Mouse (Mus musculus): ENCODE data around the gene Snapc5. TPM values are rescaled to one million over a fixed set of nuclear protein-coding genes. Genes with fewer than 3 reads are reported as not detected.
"Not testable (repeated sequence)": the region's sequence is repeated elsewhere in the genome, so short reads cannot be mapped to it uniquely, and the experiment has no call there.

Gene Snapc5
- polyA plus RNA-seq, 1 experiment from 2014 or later = 34.3 TPM

DNA sequence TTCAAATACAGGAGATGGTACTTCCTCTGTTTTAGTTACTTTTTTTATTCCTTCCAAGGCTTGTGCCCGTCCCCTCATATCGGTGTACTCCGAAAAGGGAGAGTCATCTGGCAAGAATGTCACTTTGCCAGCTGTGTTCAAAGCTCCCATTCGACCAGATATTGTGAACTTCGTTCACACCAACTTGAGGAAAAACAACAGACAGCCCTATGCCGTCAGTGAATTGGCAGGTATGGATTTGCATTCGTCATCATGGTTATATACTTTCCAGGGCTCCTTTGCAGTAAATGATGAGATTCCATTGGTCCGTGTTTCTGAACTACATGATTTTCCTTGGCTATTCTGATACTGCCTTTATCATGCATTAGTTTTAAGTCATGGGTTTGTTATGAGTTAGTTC, 4.3 kb upstream of the Snapc5 start:
- no peak overlapping the region for H3K9ac ChIP-seq
- 78% methylated on average over 8 of the region's 8 CpGs for WGBS
- H3K4me3 ChIP-seq = peak overlapping the region; percentile 99
- H3K27me3 ChIP-seq = no peaks in the 10 kb centered on the region
- peak overlapping the region; percentile 65 for H3K4me2 ChIP-seq
- ATAC-seq (ENCODE audit: low FRiP score, low read depth) = no peak
- H3K27ac ChIP-seq (replicated peaks) = no peak overlapping the region
- H3K36me3 ChIP-seq = peaks cover 38% of the 10 kb centered on the region
- peaks cover 34% of the 10 kb centered on the region for H3K4me1 ChIP-seq (replicated peaks)
- no peaks in the 10 kb centered on the region for H3K9me3 ChIP-seq

DNA sequence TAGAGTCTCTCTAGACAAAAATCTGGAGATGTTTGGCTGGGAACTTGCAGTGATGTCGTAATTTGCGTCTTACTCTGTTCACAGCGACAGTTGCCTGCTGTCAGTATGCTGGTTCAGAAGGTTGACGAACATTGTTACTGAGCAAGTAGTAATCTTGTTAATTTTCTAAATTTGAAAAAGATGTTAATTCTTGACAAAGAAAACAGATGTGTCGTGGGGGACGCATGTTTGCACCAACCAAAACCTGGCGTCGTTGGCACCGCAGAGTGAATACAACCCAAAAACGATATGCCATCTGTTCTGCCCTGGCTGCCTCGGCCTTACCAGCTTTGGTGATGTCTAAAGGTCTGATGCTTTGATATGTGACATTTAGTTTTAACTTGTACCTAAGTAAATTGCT, 3.7 kb upstream of the Snapc5 start:
- no peak overlapping the region for H3K4me2 ChIP-seq
- H3K36me3 ChIP-seq = peaks cover 41% of the 10 kb centered on the region
- H3K4me3 ChIP-seq = no peak overlapping the region
- H3K9ac ChIP-seq = no peak overlapping the region
- ATAC-seq (ENCODE audit: low FRiP score, low read depth) = no peak
- no peaks in the 10 kb centered on the region for H3K27me3 ChIP-seq
- 85% methylated on average over 11 of the region's 11 CpGs for WGBS
- H3K9me3 ChIP-seq = no peaks in the 10 kb centered on the region
- H3K4me1 ChIP-seq (replicated peaks) = peaks cover 40% of the 10 kb centered on the region
- no peak overlapping the region for H3K27ac ChIP-seq (replicated peaks)

DNA sequence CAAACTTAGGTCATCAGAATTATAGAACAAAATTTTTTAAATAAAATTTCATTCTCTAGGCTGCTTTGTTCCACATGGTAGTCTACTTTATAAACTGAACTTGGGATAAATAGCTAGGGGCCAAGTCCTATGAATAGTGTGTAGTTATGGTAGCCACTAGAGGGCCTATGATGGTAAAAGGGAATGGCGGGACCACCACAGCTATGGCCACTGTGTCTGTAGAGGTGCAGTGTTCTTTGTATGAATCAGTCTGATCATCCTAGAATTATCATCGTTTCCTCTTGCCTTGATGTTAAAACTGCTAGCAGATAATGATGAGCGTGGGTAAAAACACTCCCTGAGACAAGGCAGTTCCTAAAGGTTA, 482 bp upstream of the Snapc5 start:
- H3K9ac ChIP-seq = peak overlapping the region; percentile 63; the same call in 1 of the 2 replicates
- H3K27me3 ChIP-seq = no peaks in the 10 kb centered on the region
- H3K4me3 ChIP-seq = peak overlapping the region; percentile 82; the same call in 1 of the 2 replicates
- H3K4me2 ChIP-seq = peak overlapping the region; percentile 60
- WGBS = 51% methylated on average over 3 of the region's 3 CpGs
- H3K36me3 ChIP-seq = peaks cover 58% of the 10 kb centered on the region
- H3K4me1 ChIP-seq (replicated peaks) = peaks cover 33% of the 10 kb centered on the region
- ATAC-seq (ENCODE audit: low FRiP score, low read depth) = peak; percentile 24; the same call in 1 of the 2 replicates
- H3K9me3 ChIP-seq = no peaks in the 10 kb centered on the region
- peak overlapping the region; percentile 89 for H3K27ac ChIP-seq (replicated peaks)

DNA sequence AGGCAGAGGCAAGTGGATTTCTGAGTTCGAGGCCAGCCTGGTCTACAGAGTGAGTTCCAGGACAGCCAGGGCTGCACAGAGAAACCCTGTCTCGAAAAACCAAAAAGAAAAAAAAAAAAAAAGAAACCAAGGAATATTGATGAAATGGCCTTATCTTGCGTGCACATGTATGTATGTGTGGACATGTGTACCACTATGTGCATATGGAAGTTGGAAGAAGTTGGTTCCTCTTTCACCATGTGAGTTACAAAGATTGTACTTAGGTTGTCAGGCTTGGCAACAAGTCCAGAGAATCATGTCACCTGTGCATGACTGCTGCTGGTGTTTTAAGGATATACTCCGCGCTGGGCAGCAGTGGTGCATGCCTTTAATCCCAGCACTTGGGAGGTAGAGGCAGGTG, 4.2 kb downstream of the Snapc5 start:
- not testable (repeated sequence) for H3K27ac ChIP-seq (replicated peaks); H3K9me3 ChIP-seq; ATAC-seq (ENCODE audit: low FRiP score, low read depth); H3K4me2 ChIP-seq; H3K27me3 ChIP-seq; H3K9ac ChIP-seq; H3K4me3 ChIP-seq
- Histone ChIP-seq H3K4me1 (replicated peaks) (peaks cover 16% of the 10 kb centered on the region), H3K36me3 (peaks cover 37% of the 10 kb centered on the region)
- WGBS = 91% methylated on average over 5 of the region's 5 CpGs

DNA sequence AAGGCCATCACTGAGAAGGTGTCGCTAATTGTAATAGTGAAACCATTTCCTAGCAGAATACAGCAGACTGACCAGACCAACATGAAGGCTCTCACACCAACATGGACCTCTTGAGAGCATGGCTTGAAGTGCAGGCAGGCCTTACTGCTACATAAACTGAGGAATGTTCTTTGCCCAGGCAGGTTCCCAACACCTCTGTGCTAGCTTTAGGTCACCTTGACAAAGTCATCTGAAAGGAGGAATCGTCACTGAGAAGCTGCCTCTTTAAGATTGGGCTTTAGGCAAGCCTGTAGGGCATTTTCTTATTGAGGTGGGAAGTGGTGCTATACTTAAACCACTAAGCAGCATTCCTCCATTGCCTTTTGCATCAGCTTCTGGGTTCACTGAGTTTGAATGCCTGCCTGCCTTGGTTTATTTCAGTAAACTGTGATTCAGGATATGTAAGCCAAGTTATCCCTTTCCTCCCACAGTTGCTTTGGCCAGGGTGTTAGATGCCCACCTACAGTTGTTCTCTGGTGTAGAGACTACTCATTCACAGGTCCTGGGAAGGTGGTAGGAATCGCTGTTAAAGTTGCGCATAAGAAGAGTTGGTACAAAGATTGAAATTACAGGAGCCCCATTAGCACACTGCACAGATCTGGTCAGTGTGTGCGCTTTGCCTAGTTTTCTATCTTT, 5.2 kb downstream of the Snapc5 start:
- Histone ChIP-seq H3K9ac (no peak overlapping the region), H3K27ac (replicated peaks) (no peak overlapping the region), H3K9me3 (no peaks in the 10 kb centered on the region), H3K4me3 (no peak overlapping the region), H3K4me2 (no peak overlapping the region), H3K27me3 (no peaks in the 10 kb centered on the region), H3K36me3 (peaks cover 38% of the 10 kb centered on the region), H3K4me1 (replicated peaks) (peaks cover 10% of the 10 kb centered on the region)
- 91% methylated on average over 5 of the region's 5 CpGs for WGBS
- no peak for ATAC-seq (ENCODE audit: low FRiP score, low read depth)

DNA sequence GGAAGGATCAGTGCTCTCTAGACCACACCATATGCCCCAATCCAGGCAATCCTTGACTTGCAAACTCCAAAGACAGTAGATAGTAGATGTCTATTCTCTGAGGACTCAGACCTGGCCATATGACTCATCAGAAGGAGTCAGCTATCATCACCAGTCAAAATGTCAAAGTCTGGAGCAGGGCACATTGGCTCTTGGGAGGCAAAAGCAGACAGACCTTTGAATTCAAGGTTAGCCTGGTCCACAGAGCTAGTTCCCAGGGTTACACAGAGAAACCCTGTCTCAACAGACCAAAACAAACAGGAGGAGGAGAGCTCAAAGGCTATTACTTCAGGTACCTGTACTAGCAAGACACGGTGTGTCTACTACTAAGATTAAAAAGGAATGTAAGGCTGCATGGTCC, 14.8 kb downstream of the Snapc5 start:
- no peaks in the 10 kb centered on the region for H3K9me3 ChIP-seq
- no peak overlapping the region for H3K27ac ChIP-seq (replicated peaks)
- H3K27me3 ChIP-seq = no peaks in the 10 kb centered on the region
- H3K4me1 ChIP-seq (replicated peaks) = no peaks in the 10 kb centered on the region
- H3K4me2 ChIP-seq = no peak overlapping the region
- no peak for ATAC-seq (ENCODE audit: low FRiP score, low read depth)
- no peak overlapping the region for H3K9ac ChIP-seq
- peaks cover 27% of the 10 kb centered on the region for H3K36me3 ChIP-seq
- H3K4me3 ChIP-seq = no peak overlapping the region
- WGBS = 93% methylated on average over 1 of the region's 1 CpGs

DNA sequence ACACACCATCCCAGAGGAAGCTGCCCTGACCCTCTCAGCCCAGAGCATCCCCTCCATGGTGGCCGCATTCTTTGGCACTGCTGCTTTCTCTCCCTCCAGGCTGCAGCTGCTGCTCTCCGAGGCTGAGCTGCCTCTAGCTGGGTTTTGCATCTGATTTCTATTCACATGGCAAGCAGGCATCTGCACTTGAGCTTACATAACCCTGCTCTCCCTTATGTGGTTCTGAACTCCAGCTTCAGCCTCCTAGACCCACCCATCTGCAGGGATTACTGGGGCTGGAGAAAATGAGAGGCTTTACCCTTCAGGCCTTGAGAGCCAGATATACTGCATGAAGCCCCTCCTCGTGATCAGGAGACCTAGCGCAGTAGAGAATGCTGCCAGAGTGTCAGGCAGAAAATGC, 16.5 kb downstream of the Snapc5 start:
- Histone ChIP-seq H3K36me3 (peaks cover 23% of the 10 kb centered on the region), H3K9ac (no peak overlapping the region), H3K27me3 (no peaks in the 10 kb centered on the region), H3K9me3 (no peaks in the 10 kb centered on the region), H3K4me3 (no peak overlapping the region), H3K4me1 (replicated peaks) (no peaks in the 10 kb centered on the region), H3K4me2 (no peak overlapping the region), H3K27ac (replicated peaks) (no peak overlapping the region)
- ATAC-seq (ENCODE audit: low FRiP score, low read depth) = no peak
- WGBS = 79% methylated on average over 4 of the region's 4 CpGs

DNA sequence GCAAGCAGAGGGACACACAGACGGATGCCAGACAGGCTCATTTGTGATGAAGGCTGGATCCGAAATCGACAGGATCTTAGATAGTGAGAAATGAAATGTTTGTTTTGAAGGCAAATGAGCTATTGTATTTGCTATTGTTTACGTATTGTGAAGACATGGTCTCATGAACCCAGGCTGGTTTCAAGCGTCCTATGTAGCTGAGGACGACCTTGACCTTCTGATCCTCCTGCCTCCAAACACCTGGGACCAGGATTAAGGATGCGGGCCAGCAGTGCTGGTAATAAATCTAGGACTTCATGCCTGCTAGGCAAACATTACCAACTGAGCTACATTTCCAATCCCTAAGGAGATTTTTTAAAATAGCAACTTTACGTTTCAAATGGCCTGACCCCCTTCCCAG, 18.4 kb downstream of the Snapc5 start:
- ATAC-seq (ENCODE audit: low FRiP score, low read depth) = no peak
- Histone ChIP-seq H3K4me1 (replicated peaks) (no peaks in the 10 kb centered on the region), H3K9me3 (no peaks in the 10 kb centered on the region), H3K36me3 (peaks cover 7% of the 10 kb centered on the region), H3K9ac (no peak overlapping the region), H3K4me3 (no peak overlapping the region), H3K27ac (replicated peaks) (no peak overlapping the region), H3K27me3 (no peaks in the 10 kb centered on the region), H3K4me2 (no peak overlapping the region)
- WGBS = 90% methylated on average over 8 of the region's 8 CpGs

DNA sequence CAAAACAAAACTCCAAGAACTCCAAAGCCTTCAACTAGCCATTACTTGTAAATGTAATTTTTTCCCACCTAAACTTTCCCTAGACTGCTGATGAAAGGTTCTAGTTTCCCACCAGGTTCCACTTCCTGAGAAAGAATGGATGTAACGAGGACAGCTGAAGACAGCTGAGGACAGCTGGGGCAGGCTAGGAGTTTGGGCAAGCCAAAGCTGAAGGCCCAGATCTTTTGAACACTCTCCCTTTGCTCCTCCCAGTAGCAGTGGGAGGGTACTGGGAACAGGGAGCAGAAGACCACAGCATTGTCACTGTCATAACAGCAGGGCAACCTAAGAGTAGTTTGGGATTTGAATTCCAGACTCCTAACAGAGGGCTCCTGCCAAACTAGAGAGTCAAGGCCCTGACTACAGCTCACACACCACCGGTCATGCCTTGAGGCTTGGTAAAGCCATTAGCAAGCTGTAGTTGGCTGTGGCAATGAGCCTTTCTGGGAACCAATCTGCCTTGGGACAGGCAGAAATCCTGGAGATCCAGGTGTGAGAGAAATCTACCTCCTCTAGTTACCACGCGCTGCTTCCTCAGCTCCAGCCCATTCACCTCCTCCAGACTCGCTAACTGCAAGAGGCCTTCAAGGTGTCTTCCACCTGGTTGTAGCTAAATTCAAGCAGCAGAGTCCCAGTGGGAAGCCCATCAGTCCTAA, 19.1 kb downstream of the Snapc5 start:
- H3K9me3 ChIP-seq = no peaks in the 10 kb centered on the region
- peaks cover 3% of the 10 kb centered on the region; the same call in 1 of the 2 replicates for H3K36me3 ChIP-seq
- no peaks in the 10 kb centered on the region for H3K27me3 ChIP-seq
- ATAC-seq (ENCODE audit: low FRiP score, low read depth) = no peak
- no peak overlapping the region for H3K4me2 ChIP-seq
- no peak overlapping the region for H3K4me3 ChIP-seq
- H3K4me1 ChIP-seq (replicated peaks) = no peaks in the 10 kb centered on the region
- no peak overlapping the region for H3K27ac ChIP-seq (replicated peaks)
- WGBS = 96% methylated on average over 5 of the region's 5 CpGs
- H3K9ac ChIP-seq = no peak overlapping the region

DNA sequence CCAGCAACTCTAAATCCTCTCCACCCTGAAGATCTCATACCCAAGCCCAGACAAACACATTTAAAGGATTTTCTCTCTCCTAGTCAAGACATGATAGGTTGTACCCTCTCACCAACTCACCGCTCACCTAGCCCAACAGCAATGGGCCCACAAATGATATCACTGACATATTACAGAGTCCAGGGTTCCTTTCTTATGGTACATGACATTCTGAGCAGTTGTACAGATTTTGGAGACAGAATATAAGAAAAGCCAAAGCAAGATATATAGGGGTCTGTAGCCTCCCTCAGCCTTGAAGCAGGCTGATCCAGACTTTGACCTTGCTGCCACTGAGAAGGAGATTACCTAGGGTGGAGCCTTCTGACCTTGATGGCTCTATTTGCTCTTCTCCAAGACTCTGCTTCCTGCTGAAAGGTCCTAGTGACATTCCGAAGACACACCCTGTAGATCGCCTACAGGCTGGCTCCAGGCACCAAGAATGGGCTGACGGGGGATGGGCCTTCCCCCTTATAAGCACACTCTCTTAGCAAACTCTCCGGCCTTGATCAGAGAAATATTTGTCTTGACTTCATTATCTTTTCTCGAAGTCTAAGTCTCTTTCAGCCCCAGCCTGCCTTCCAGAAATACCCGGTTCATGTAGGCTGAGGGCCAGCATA, 19.8 kb downstream of the Snapc5 start:
- WGBS = 93% methylated on average over 7 of the region's 7 CpGs
- not testable (repeated sequence) for H3K4me2 ChIP-seq; H3K9ac ChIP-seq; H3K36me3 ChIP-seq; H3K27ac ChIP-seq (replicated peaks); ATAC-seq (ENCODE audit: low FRiP score, low read depth); H3K27me3 ChIP-seq; H3K9me3 ChIP-seq; H3K4me3 ChIP-seq; H3K4me1 ChIP-seq (replicated peaks)

DNA sequence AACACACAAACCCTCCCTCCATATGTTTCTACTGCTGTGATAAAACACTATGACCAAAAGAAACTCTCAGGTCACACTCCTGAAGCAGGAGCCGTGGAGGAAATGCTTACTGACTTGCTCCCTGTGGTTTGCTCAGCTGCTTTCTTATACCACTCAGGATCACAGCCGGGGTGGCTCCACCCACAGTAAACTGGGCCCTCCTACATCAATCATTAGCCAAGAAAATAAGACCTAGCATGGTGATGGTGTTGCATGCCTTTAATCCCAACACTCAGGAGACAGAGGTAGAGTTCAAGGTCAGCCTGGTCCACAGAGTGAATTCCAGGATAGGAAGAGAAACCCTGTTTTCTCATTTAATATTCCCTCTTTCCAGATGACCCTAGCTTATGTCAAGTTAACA, 20.8 kb downstream of the Snapc5 start:
- Histone ChIP-seq H3K27me3 (no peaks in the 10 kb centered on the region), H3K4me3 (no peak overlapping the region), H3K9me3 (no peaks in the 10 kb centered on the region), H3K4me1 (replicated peaks) (no peaks in the 10 kb centered on the region), H3K4me2 (no peak overlapping the region), H3K36me3 (peaks cover 6% of the 10 kb centered on the region; the same call in 1 of the 2 replicates), H3K9ac (no peak overlapping the region), H3K27ac (replicated peaks) (no peak overlapping the region)
- WGBS = 84% methylated on average over 2 of the region's 2 CpGs
- no peak for ATAC-seq (ENCODE audit: low FRiP score, low read depth)

DNA sequence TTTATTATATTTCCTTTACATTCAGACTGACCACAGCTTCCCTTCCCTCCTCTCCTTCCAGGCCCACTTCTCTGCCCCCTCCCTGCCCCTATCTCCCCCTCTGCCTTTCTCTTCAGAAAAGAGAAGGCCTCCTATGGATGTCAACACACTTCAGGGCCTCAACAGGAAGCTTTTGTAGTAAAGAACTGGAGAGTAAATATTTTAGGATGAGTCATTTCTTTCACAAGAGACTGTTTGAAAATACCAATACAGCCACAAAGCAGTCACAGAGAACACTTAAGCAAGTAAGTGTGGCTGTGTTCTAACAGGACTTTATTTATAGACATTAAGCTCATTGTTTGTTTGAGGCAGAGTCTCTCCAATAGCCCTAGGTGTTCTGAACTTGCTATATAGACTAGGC, 23.3 kb downstream of the Snapc5 start:
- ATAC-seq (ENCODE audit: low FRiP score, low read depth) = no peak
- Histone ChIP-seq H3K27me3 (no peaks in the 10 kb centered on the region), H3K36me3 (peaks cover 8% of the 10 kb centered on the region; the same call in 1 of the 2 replicates), H3K4me1 (replicated peaks) (no peaks in the 10 kb centered on the region), H3K4me2 (no peak overlapping the region), H3K4me3 (no peak overlapping the region), H3K9me3 (no peaks in the 10 kb centered on the region), H3K27ac (replicated peaks) (no peak overlapping the region), H3K9ac (no peak overlapping the region)
